Comparison of ENCODE assay signal across 17 mouse cellular contexts in genomic region chr2:109241947-109242346, GRCm38 (mm10). TPM values are rescaled to one million over a fixed set of nuclear protein-coding genes. Genes with fewer than 3 reads are reported as not detected.
DNase-seq lines count a peak whose midpoint lies in the region; ATAC-seq lines count a peak whose summit lies in the region.
"Had no signal": no experiment of that assay in that cellular context is flagged by ENCODE, and none has a peak within 500 bp of the region (broad histone marks: within the 10 kb centered on the region; RNA-seq: fewer than 3 reads in every experiment).

No protein-coding gene starts in this region.

- intact Hi-C loops in heart, postnatal 25 days (cut with DNase I): no loop called here

- peak; percentile 5 for DNase-seq in right cerebral cortex, adult 18-20 months
- DNase-seq in right cerebral cortex, postnatal 25 days: no peak
- peak; percentile 76 for DNase-seq in NIH3T3 (ENCODE audit: low read depth)
- DNase-seq in adrenal gland, postnatal 36 days: peak; percentile 55 to 63
- no peak for DNase-seq in kidney, adult 9 months
- no peak for DNase-seq in heart, postnatal 25 days (ENCODE audit: low spot score)
- DNase-seq: cerebellum, adult 9-11 months; kidney, adult 8-10 months; lung, adult 18-20 months; lung, postnatal 14 days; thymus, postnatal 25 days had no signal

- H3K36me3 ChIP-seq in kidney, embryonic 16.5 days (ENCODE audit: insufficient read depth, low read length): no peaks in the 10 kb centered on the region
- H3K36me3 ChIP-seq: midbrain, embryonic 13.5 days had no signal

- H3K4me1 ChIP-seq in kidney, embryonic 16.5 days (ENCODE audit: insufficient read depth, low read length): no peaks in the 10 kb centered on the region
- H3K4me1 ChIP-seq: midbrain, embryonic 13.5 days had no signal

- no peak for ATAC-seq in kidney, embryonic 16.5 days (ENCODE audit: low FRiP score, low TSS enrichment)
- ATAC-seq: forebrain, embryonic 16.5 days; midbrain, embryonic 13.5 days had no signal

- no peak overlapping the region for H3K4me2 ChIP-seq in kidney, embryonic 16.5 days (replicated peaks; ENCODE audit: low read depth, low read length)
- H3K4me2 ChIP-seq: liver, embryonic 11.5 days; midbrain, embryonic 13.5 days had no signal

- H3K27me3 ChIP-seq in kidney, embryonic 16.5 days (ENCODE audit: insufficient read depth, low read length): no peaks in the 10 kb centered on the region
- H3K27me3 ChIP-seq: CH12.LX; midbrain, embryonic 13.5 days had no signal

- no peak overlapping the region for H3K27ac ChIP-seq in kidney, embryonic 16.5 days (ENCODE audit: low read length)
- H3K27ac ChIP-seq: midbrain, embryonic 13.5 days had no signal

- no peak overlapping the region for H3K9ac ChIP-seq in kidney, embryonic 16.5 days (replicated peaks; ENCODE audit: low read length)
- H3K9ac ChIP-seq: midbrain, embryonic 13.5 days had no signal

- no peak overlapping the region for H3K4me3 ChIP-seq in kidney, embryonic 16.5 days (ENCODE audit: low read length)
- H3K4me3 ChIP-seq: erythroblast, embryonic 14.5 days; midbrain, embryonic 13.5 days had no signal

- WGBS in kidney, embryonic 16.5 days: 73% methylated on average over 3 of the region's 3 CpGs

- H3K9me3 ChIP-seq in kidney, embryonic 16.5 days (ENCODE audit: low read length): no peaks in the 10 kb centered on the region
- H3K9me3 ChIP-seq: midbrain, embryonic 13.5 days had no signal

RNA-seq across cellular contexts. Expression of gene Kif18a, which starts 38.6 kb away (rescaled TPM):
- 1 to 10 TPM in 1 of 2 experiments, under 1 TPM in 1; 0.93 to 1.2 TPM for total RNA-seq in adrenal gland, postnatal 36 days (2021)
- 19.9 and 21.7 TPM in 2 replicates for polyA plus RNA-seq in kidney, embryonic 16.5 days (2015; fragmentation: Nextera tagmentation; extraction: Ambion mirVana)
- total RNA-seq in heart, postnatal 25 days (2021): 1 to 10 TPM in 1 of 2 experiments, under 1 TPM in 1; 0.44 to 1.0 TPM

RNA-seq across cellular contexts. Expression of gene Mettl15, which starts 38.6 kb away (rescaled TPM):
- 10 to 100 TPM in 1 of 2 experiments, 1 to 10 TPM in 1; 7.7 to 10.0 TPM for total RNA-seq in adrenal gland, postnatal 36 days (2021)
- 12.2 and 13.2 TPM in 2 replicates for polyA plus RNA-seq in kidney, embryonic 16.5 days (2015; fragmentation: Nextera tagmentation; extraction: Ambion mirVana)
- 10 to 100 TPM; 10.2 to 10.5 TPM for total RNA-seq in heart, postnatal 25 days (2021)

Comparison
In these comparisons a context has a peak if more than half of its experiments do, and no peak if none do; other contexts are left out.
1. DNase-seq: peak in right cerebral cortex, adult 18-20 months (single experiment), NIH3T3 (single experiment) and adrenal gland, postnatal 36 days (2 of 2); none in right cerebral cortex, postnatal 25 days (single experiment), kidney, adult 9 months (single experiment) and heart, postnatal 25 days (single experiment).